Mouse (Mus musculus) ES-E14 (cell line): ENCODE data around the gene Aldh1a3.

Experiments used
- CHD2 ChIP-seq: IDR thresholded peaks from 2 replicates; pipeline ENCODE4 v1.6.1; 2014; ENCODE audit warnings: mild to moderate bottlenecking, low read depth, low read length, inconsistent platforms
- HCFC1 ChIP-seq: IDR thresholded peaks from 2 replicates; pipeline ENCODE4 v1.6.1; 2012; ENCODE audit warnings: low read length, inconsistent platforms, borderline replicate concordance; ENCODE audit not compliant: insufficient read depth
- MAFK ChIP-seq: IDR thresholded peaks from 2 replicates; pipeline ENCODE4 v1.6.1; 2014; ENCODE audit warnings: mild to moderate bottlenecking, low read depth, low read length, inconsistent platforms; ENCODE audit not compliant: insufficient read depth
- ZC3H11A ChIP-seq: IDR thresholded peaks from 2 replicates; pipeline ENCODE4 v1.6.1; 2012; ENCODE audit warnings: low read depth, mild to moderate bottlenecking, inconsistent platforms, low read length, borderline replicate concordance
- ZNF384 ChIP-seq: IDR thresholded peaks from 2 replicates; pipeline ENCODE4 v1.6.1; 2012; ENCODE audit warnings: low read depth, low read length, inconsistent platforms

DNA sequence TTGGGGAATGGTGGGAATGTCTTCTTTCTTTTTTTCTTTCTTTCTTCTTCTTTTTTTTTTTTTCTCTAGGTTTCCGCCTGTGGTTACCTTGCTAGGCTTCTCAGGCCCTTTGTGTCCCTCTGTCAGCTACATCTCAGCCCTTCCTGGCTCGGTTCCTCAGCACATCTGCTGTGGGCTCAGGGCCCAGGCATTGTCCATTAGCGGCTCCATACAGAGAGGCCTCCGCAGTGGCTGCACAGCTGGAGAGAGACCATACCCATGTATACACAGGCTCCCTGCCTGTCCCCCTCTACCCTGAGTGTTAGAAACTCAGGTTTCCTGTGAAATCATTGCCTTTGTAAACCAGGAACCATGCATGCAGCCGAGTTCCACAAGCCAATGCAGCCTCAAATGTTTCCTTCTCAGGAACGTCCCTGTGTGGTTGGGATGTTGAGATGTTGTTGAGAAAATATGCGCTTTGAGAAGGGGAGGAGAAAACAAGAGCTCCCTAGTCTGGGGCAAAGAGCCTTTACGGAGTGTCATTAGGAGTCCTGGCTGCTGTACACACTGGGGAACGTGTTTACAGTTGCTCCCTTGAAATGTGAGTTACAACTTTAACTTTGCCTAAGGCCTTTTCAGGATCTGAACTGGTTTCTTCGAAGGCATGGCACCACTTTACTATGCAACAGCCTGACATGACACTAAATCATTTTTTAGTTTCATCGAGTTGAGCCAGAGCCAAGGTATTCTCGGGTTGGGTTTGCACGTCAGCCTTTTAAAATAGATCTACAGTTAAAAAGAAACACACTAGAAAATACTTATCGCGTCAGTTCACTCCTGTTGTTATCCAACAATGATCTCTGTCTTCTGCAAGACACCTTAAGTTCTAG lies 15.4 kb upstream of the Aldh1a3 start:
- TF ChIP-seq ZC3H11A (no peak), ZNF384 (no peak), CHD2 (no peak), HCFC1 (no peak), MAFK (no peak)
